Mouse (Mus musculus) neutrophil, adult 65 days (primary cell): ENCODE results near the gene Sctr. TPM values are rescaled to one million over a fixed set of nuclear protein-coding genes. Genes with fewer than 3 reads are reported as not detected.

Experiments used
- total RNA-seq: library from RNA; stranded (reverse); gene quantifications from 2 replicates; pipeline ENCODE4 v1.2.4, GENCODE M21; 2023

Sctr gene
- total RNA-seq = not detected in 2 replicates

GRCm38 (mm10) chr1:120006844-120007790 lies at the start of gene Sctr:
Sctr (plus strand) TSS chr1:120006894.

GRCm38 (mm10) chr1:119996798-119997581 lies 9.7 kb upstream of the Sctr start, which contains the start of gene Cfap221:
Cfap221 (minus strand) TSS chr1:119997234.

GRCm38 (mm10) chr1:120073519-120074306 lies 67.0 kb downstream of the Sctr start, which contains the start of gene Tmem37:
Tmem37 (minus strand) TSS chr1:120074074.

Other genes starting within 250 kb of the Sctr start
- gene Ptpn4, start 169.3 kb upstream of the Sctr start, total RNA-seq = 4.1 and 5.9 TPM in 2 replicates
- 0.57 and 0.66 TPM in 2 replicates for gene Tmem177, start 93.7 kb upstream of the Sctr start, total RNA-seq
- gene Cfap221, start 9.7 kb upstream of the Sctr start, total RNA-seq = not detected in 2 replicates
- 0.41 TPM in 1 of 2 replicates, not detected in the other for gene Tmem37, start 67.2 kb downstream of the Sctr start, total RNA-seq
- gene Dbi, start 114.2 kb downstream of the Sctr start, total RNA-seq = 67.2 and 71.7 TPM in 2 replicates
- 2.2 TPM in 2 replicates for gene 3110009E18Rik, start 114.3 kb downstream of the Sctr start, total RNA-seq